Mouse (Mus musculus) R1 (cell line): ENCODE data around the gene Ppp2r2c.

ENCODE experiments used
- DNase-seq: peaks from one replicate; pipeline ENCODE4 v3.0.0-alpha.2; 2018; ENCODE audit warnings: low read depth, low spot score

The Ppp2r2c gene

GRCm38 (mm10) chr5:36869578-36870236, 1.4 kb downstream of the Ppp2r2c start:
- DNase-seq = peak; percentile 44

GRCm38 (mm10) chr5:36870916-36871315, 2.6 kb downstream of the Ppp2r2c start:
- DNase-seq = no peak

- no peak for DNase-seq
Observed at GRCm38 (mm10) chr5:36875956-36876355, 7.6 kb downstream of the Ppp2r2c start.

GRCm38 (mm10) chr5:36876777-36877396, 8.6 kb downstream of the Ppp2r2c start:
- DNase-seq = no peak

GRCm38 (mm10) chr5:36877641-36878040, 9.3 kb downstream of the Ppp2r2c start:
- DNase-seq = no peak

- DNase-seq = no peak
Observed at GRCm38 (mm10) chr5:36878801-36879200, 10.5 kb downstream of the Ppp2r2c start.

- no peak for DNase-seq
Observed at GRCm38 (mm10) chr5:36880622-36881021, 12.3 kb downstream of the Ppp2r2c start.

- DNase-seq = no peak
Observed at GRCm38 (mm10) chr5:36883516-36883915, 15.2 kb downstream of the Ppp2r2c start.

GRCm38 (mm10) chr5:36885067-36885466, 16.8 kb downstream of the Ppp2r2c start:
- no peak for DNase-seq

GRCm38 (mm10) chr5:36885595-36885994, 17.3 kb downstream of the Ppp2r2c start:
- no peak for DNase-seq

- DNase-seq = no peak
Observed at GRCm38 (mm10) chr5:36886298-36886697, 18.0 kb downstream of the Ppp2r2c start.

GRCm38 (mm10) chr5:36886852-36887283, 18.6 kb downstream of the Ppp2r2c start:
- no peak for DNase-seq

- no peak for DNase-seq
Observed at GRCm38 (mm10) chr5:36887299-36887988, 19.1 kb downstream of the Ppp2r2c start.

- DNase-seq = no peak
Observed at GRCm38 (mm10) chr5:36888501-36888900, 20.2 kb downstream of the Ppp2r2c start.

- no peak for DNase-seq
Observed at GRCm38 (mm10) chr5:36888911-36889310, 20.6 kb downstream of the Ppp2r2c start.

- no peak for DNase-seq
Observed at GRCm38 (mm10) chr5:36889380-36889886, 21.1 kb downstream of the Ppp2r2c start.

GRCm38 (mm10) chr5:36890794-36891193, 22.5 kb downstream of the Ppp2r2c start:
- peak; percentile 57 for DNase-seq

GRCm38 (mm10) chr5:36891793-36892470, 23.6 kb downstream of the Ppp2r2c start:
- DNase-seq = no peak

GRCm38 (mm10) chr5:36893263-36893662, 24.9 kb downstream of the Ppp2r2c start:
- DNase-seq = no peak

- DNase-seq = no peak
Observed at GRCm38 (mm10) chr5:36894070-36894469, 25.8 kb downstream of the Ppp2r2c start.

GRCm38 (mm10) chr5:36894604-36895368, 26.5 kb downstream of the Ppp2r2c start:
- no peak for DNase-seq
